ENCODE assay signal across 12 mouse cellular contexts in genomic region chr15:78986536-78987220, GRCm38 (mm10). TPM values are rescaled to one million over a fixed set of nuclear protein-coding genes. Genes with fewer than 3 reads are reported as not detected.
A peak's percentile ranks its signal among the peaks of the same experiment; 100 is the strongest.
DNase-seq lines count a peak whose midpoint lies in the region; ATAC-seq lines count a peak whose summit lies in the region.
"Had no signal": no experiment of that assay in that cellular context is flagged by ENCODE, and none has a peak within 500 bp of the region (broad histone marks: within the 10 kb centered on the region; RNA-seq: fewer than 3 reads in every experiment).

No protein-coding gene starts in this region.

- WGBS in forebrain, embryonic 10.5 days, result 59% methylated on average over 11 of the region's 11 CpGs
- 64% methylated on average over 11 of the region's 11 CpGs for WGBS in forebrain, embryonic 14.5 days
- 68% methylated on average over 11 of the region's 11 CpGs for WGBS in midbrain, embryonic 11.5 days

- no peaks in the 10 kb centered on the region for H3K9me3 ChIP-seq in forebrain, embryonic 10.5 days
- no peaks in the 10 kb centered on the region for H3K9me3 ChIP-seq in forebrain, embryonic 14.5 days (replicated peaks; ENCODE audit: control insufficient read depth, low read length)
- no peaks in the 10 kb centered on the region for H3K9me3 ChIP-seq in midbrain, embryonic 11.5 days (ENCODE audit: control insufficient read depth, low read length)

- H3K4me1 ChIP-seq in forebrain, embryonic 10.5 days, result peaks cover 74% of the 10 kb centered on the region
- peaks cover 23% of the 10 kb centered on the region for H3K4me1 ChIP-seq in forebrain, embryonic 14.5 days (ENCODE audit: control insufficient read depth, insufficient read depth, low read length)
- peaks cover 13% of the 10 kb centered on the region for H3K4me1 ChIP-seq in midbrain, embryonic 11.5 days (ENCODE audit: control insufficient read depth, insufficient read depth, low read length)

- no peak for DNase-seq in forebrain, embryonic 10.5 days (ENCODE audit: extremely low spot score, low spot score)
- DNase-seq in forebrain, embryonic 14.5 days (ENCODE audit: low spot score), result no peak
- peak; percentile 45 for DNase-seq in kidney, adult 9 months
- DNase-seq in kidney, postnatal 14 days, result no peak
- peak; percentile 79 to 82 for DNase-seq in cerebellum, postnatal 14 days
- peak; percentile 43 for DNase-seq in kidney, postnatal 10 days
- DNase-seq in thymus, adult 18-20 months, result no peak
- DNase-seq in midbrain, embryonic 11.5 days (ENCODE audit: low spot score, missing footprints), result no peak

- no peaks in the 10 kb centered on the region for H3K27me3 ChIP-seq in forebrain, embryonic 10.5 days (ENCODE audit: poor library complexity, severe bottlenecking)
- no peaks in the 10 kb centered on the region for H3K27me3 ChIP-seq in forebrain, embryonic 14.5 days (replicated peaks; ENCODE audit: control insufficient read depth, insufficient read depth, low read length)
- H3K27me3 ChIP-seq in midbrain, embryonic 11.5 days (ENCODE audit: control insufficient read depth, insufficient read depth, low read length), result no peaks in the 10 kb centered on the region

- H3K4me3 ChIP-seq in forebrain, embryonic 10.5 days, result 0 out of 2 replicates have a peak overlapping the region, but pooled peaks have one; percentile 0
- no peak overlapping the region for H3K4me3 ChIP-seq in forebrain, embryonic 14.5 days (ENCODE audit: low read depth, low read length)
- no peak overlapping the region for H3K4me3 ChIP-seq in midbrain, embryonic 11.5 days (ENCODE audit: low read depth, low read length)

- no peak overlapping the region for H3K4me2 ChIP-seq in forebrain, embryonic 14.5 days (ENCODE audit: low read length)
- H3K4me2 ChIP-seq in midbrain, embryonic 11.5 days, result no peak overlapping the region

- H3K27ac ChIP-seq in forebrain, embryonic 10.5 days, result 0 out of 2 replicates have a peak overlapping the region, but pooled peaks have one; percentile 15
- no peak overlapping the region for H3K27ac ChIP-seq in forebrain, embryonic 14.5 days (ENCODE audit: low read depth, low read length)
- H3K27ac ChIP-seq in midbrain, embryonic 11.5 days (ENCODE audit: low read depth, low read length), result no peak overlapping the region
- H3K27ac ChIP-seq: macrophage had no signal

- H3K36me3 ChIP-seq in forebrain, embryonic 10.5 days (replicated peaks), result peaks cover 58% of the 10 kb centered on the region
- H3K36me3 ChIP-seq in forebrain, embryonic 14.5 days (ENCODE audit: control insufficient read depth, insufficient read depth, low read length), result peaks cover 35% of the 10 kb centered on the region
- H3K36me3 ChIP-seq in midbrain, embryonic 11.5 days (ENCODE audit: control insufficient read depth, insufficient read depth, low read length), result peaks cover 5% of the 10 kb centered on the region; the same call in 1 of the 2 replicates

- no peak overlapping the region for H3K9ac ChIP-seq in forebrain, embryonic 14.5 days (ENCODE audit: low read length)
- no peak overlapping the region for H3K9ac ChIP-seq in midbrain, embryonic 11.5 days (ENCODE audit: low read length)

- ATAC-seq in forebrain, embryonic 14.5 days, result no peak
- ATAC-seq in midbrain, embryonic 11.5 days (ENCODE audit: low FRiP score), result no peak

RNA-seq across cellular contexts. Expression of gene Triobp, which starts 39.2 kb away (rescaled TPM):
- 39.7 and 41.6 TPM in 2 replicates for polyA plus RNA-seq in forebrain, embryonic 10.5 days (2016; fragmentation: Nextera tagmentation; extraction: Ambion mirVana)
- 29.3 and 38.7 TPM in 2 replicates for polyA plus RNA-seq in forebrain, embryonic 14.5 days (2014; fragmentation: Nextera tagmentation; extraction: Ambion mirVana)
- polyA plus RNA-seq in midbrain, embryonic 11.5 days (2014; fragmentation: Nextera tagmentation; extraction: Ambion mirVana), result 33.2 and 34.8 TPM in 2 replicates

RNA-seq across cellular contexts. Expression of gene H1f0, which starts 41.6 kb away (rescaled TPM):
- 427 and 444 TPM in 2 replicates for polyA plus RNA-seq in forebrain, embryonic 10.5 days (2016; fragmentation: Nextera tagmentation; extraction: Ambion mirVana)
- polyA plus RNA-seq in forebrain, embryonic 14.5 days (2014; fragmentation: Nextera tagmentation; extraction: Ambion mirVana), result 155 and 238 TPM in 2 replicates
- polyA plus RNA-seq in midbrain, embryonic 11.5 days (2014; fragmentation: Nextera tagmentation; extraction: Ambion mirVana), result 355 and 376 TPM in 2 replicates

RNA-seq across cellular contexts. Expression of gene Nol12, which starts 51.9 kb away (rescaled TPM):
- polyA plus RNA-seq in forebrain, embryonic 10.5 days (2016; fragmentation: Nextera tagmentation; extraction: Ambion mirVana), result 63.6 and 69.9 TPM in 2 replicates
- 63.4 and 73.8 TPM in 2 replicates for polyA plus RNA-seq in forebrain, embryonic 14.5 days (2014; fragmentation: Nextera tagmentation; extraction: Ambion mirVana)
- 58.3 and 62.7 TPM in 2 replicates for polyA plus RNA-seq in midbrain, embryonic 11.5 days (2014; fragmentation: Nextera tagmentation; extraction: Ambion mirVana)

RNA-seq across cellular contexts. Expression of gene Galr3, which starts 55.0 kb away (rescaled TPM):
- not detected in 2 replicates for polyA plus RNA-seq in forebrain, embryonic 10.5 days (2016; fragmentation: Nextera tagmentation; extraction: Ambion mirVana)
- polyA plus RNA-seq in forebrain, embryonic 14.5 days (2014; fragmentation: Nextera tagmentation; extraction: Ambion mirVana), result not detected in 2 replicates
- not detected in 2 replicates for polyA plus RNA-seq in midbrain, embryonic 11.5 days (2014; fragmentation: Nextera tagmentation; extraction: Ambion mirVana)
- polyA plus RNA-seq: C2C12; limb, embryonic 11.5 days; macrophage; testis, adult 2 months had no signal

Comparison
In these comparisons a context has a peak if more than half of its experiments do, and no peak if none do; other contexts are left out.
1. DNase-seq: peak in kidney, adult 9 months (single experiment), cerebellum, postnatal 14 days (2 of 2) and kidney, postnatal 10 days (single experiment); none in forebrain, embryonic 10.5 days (single experiment), forebrain, embryonic 14.5 days (single experiment), kidney, postnatal 14 days (single experiment), thymus, adult 18-20 months (0 of 2) and midbrain, embryonic 11.5 days (single experiment).